Mouse (Mus musculus): ENCODE measurements around the gene Pitpnm3. TPM values are rescaled to one million over a fixed set of nuclear protein-coding genes. Genes with fewer than 3 reads are reported as not detected.

The Pitpnm3 gene
- polyA plus RNA-seq, 1 experiment from 2014 or later: 2.3 TPM

Other genes with a start within 250 kb of the Pitpnm3 start
- gene Aipl1, start 98.3 kb downstream of the Pitpnm3 start, polyA plus RNA-seq (2015; fragmentation: Nextera tagmentation; extraction: Ambion mirVana): 0.44 and 0.64 TPM in 2 replicates
- 133 and 138 TPM in 2 replicates for gene Pimreg, start 93.7 kb downstream of the Pitpnm3 start, polyA plus RNA-seq (2015; fragmentation: Nextera tagmentation; extraction: Ambion mirVana)
- 0.11 and 0.16 TPM in 2 replicates for gene Gm43951, start 71.1 kb upstream of the Pitpnm3 start, polyA plus RNA-seq (2015; fragmentation: Nextera tagmentation; extraction: Ambion mirVana)
- 16.1 and 17.0 TPM in 2 replicates for gene 4933427D14Rik, start 71.7 kb upstream of the Pitpnm3 start, polyA plus RNA-seq (2015; fragmentation: Nextera tagmentation; extraction: Ambion mirVana)
- 178 TPM in 2 replicates for gene Txndc17, start 71.8 kb upstream of the Pitpnm3 start, polyA plus RNA-seq (2015; fragmentation: Nextera tagmentation; extraction: Ambion mirVana)
- gene Med31, start 79.8 kb upstream of the Pitpnm3 start, polyA plus RNA-seq (2015; fragmentation: Nextera tagmentation; extraction: Ambion mirVana): 48.1 and 51.4 TPM in 2 replicates
- gene Slc13a5, start 131.4 kb upstream of the Pitpnm3 start, polyA plus RNA-seq (2015; fragmentation: Nextera tagmentation; extraction: Ambion mirVana): 0.35 TPM in 1 of 2 replicates, not detected in the other
- gene Xaf1, start 165.9 kb upstream of the Pitpnm3 start, polyA plus RNA-seq (2015; fragmentation: Nextera tagmentation; extraction: Ambion mirVana): 7.3 and 7.4 TPM in 2 replicates
- gene Fbxo39, start 178.7 kb upstream of the Pitpnm3 start, polyA plus RNA-seq (2015; fragmentation: Nextera tagmentation; extraction: Ambion mirVana): not detected in 2 replicates
- gene Tekt1, start 226.7 kb upstream of the Pitpnm3 start, polyA plus RNA-seq (2015; fragmentation: Nextera tagmentation; extraction: Ambion mirVana): 17.8 and 22.4 TPM in 2 replicates